Mouse (Mus musculus): Measurements from ENCODE around the gene Traf1. TPM values are rescaled to one million over a fixed set of nuclear protein-coding genes. Genes with fewer than 3 reads are reported as not detected.

Gene Traf1
- total and polyA plus RNA-seq, 2 experiments from 2014 or later = 1.4 to 3.0 TPM

- no peak overlapping the region for H3K4me2 ChIP-seq (ENCODE audit: low read depth, low read length, poor library complexity, severe bottlenecking)
- WGBS = 41% methylated on average over 9 of the region's 9 CpGs
- H3K27me3 ChIP-seq (ENCODE audit: insufficient read depth, low read length) = no peaks in the 10 kb centered on the region
- H3K9ac ChIP-seq (replicated peaks; ENCODE audit: low read length, poor library complexity, severe bottlenecking) = no peak overlapping the region
- DNase-seq (ENCODE audit: low spot score) (peak; percentile 67), ATAC-seq (ENCODE audit: low FRiP score) (no peak)
- TF ChIP-seq CTCF (IDR thresholded peaks at IDR 0.05) = peak; percentile 76
- H3K27ac ChIP-seq (ENCODE audit: low read depth, low read length) = no peak overlapping the region
- H3K36me3 ChIP-seq (ENCODE audit: insufficient read depth, low read length) = no peaks in the 10 kb centered on the region
- no peaks in the 10 kb centered on the region for H3K4me1 ChIP-seq (ENCODE audit: insufficient read depth, low read length)
- H3K4me3 ChIP-seq (ENCODE audit: low read depth, low read length) = no peak overlapping the region
- H3K9me3 ChIP-seq (ENCODE audit: low read length) = no peaks in the 10 kb centered on the region
Observed at GRCm38 (mm10) chr2:34970092-34970750, 8.6 kb upstream of the Traf1 start.

GRCm38 (mm10) chr2:34969166-34969565 lies 7.6 kb upstream of the Traf1 start:
- TF ChIP-seq CTCF (IDR thresholded peaks at IDR 0.05) = no peak
- 60% methylated on average over 7 of the region's 7 CpGs for WGBS
- no peaks in the 10 kb centered on the region for H3K9me3 ChIP-seq (ENCODE audit: low read length)
- no peaks in the 10 kb centered on the region for H3K36me3 ChIP-seq (ENCODE audit: insufficient read depth, low read length)
- H3K4me1 ChIP-seq (ENCODE audit: insufficient read depth, low read length) = no peaks in the 10 kb centered on the region
- no peak overlapping the region for H3K9ac ChIP-seq (replicated peaks; ENCODE audit: low read length, poor library complexity, severe bottlenecking)
- H3K4me3 ChIP-seq (ENCODE audit: low read depth, low read length) = no peak overlapping the region
- no peak overlapping the region for H3K27ac ChIP-seq (ENCODE audit: low read depth, low read length)
- H3K27me3 ChIP-seq (ENCODE audit: insufficient read depth, low read length) = no peaks in the 10 kb centered on the region
- DNase-seq (ENCODE audit: low spot score) (peak; percentile 41), ATAC-seq (ENCODE audit: low FRiP score) (no peak)
- H3K4me2 ChIP-seq (ENCODE audit: low read depth, low read length, poor library complexity, severe bottlenecking) = no peak overlapping the region

GRCm38 (mm10) chr2:34966243-34966934 lies 4.8 kb upstream of the Traf1 start:
- no peak overlapping the region for H3K27ac ChIP-seq (ENCODE audit: low read depth, low read length)
- H3K9ac ChIP-seq (replicated peaks; ENCODE audit: low read length, poor library complexity, severe bottlenecking) = no peak overlapping the region
- TF ChIP-seq CTCF (IDR thresholded peaks at IDR 0.05) = no peak
- WGBS = 95% methylated on average over 8 of the region's 8 CpGs
- H3K9me3 ChIP-seq (ENCODE audit: low read length) = no peaks in the 10 kb centered on the region
- DNase-seq (ENCODE audit: low spot score) (no peak), ATAC-seq (ENCODE audit: low FRiP score) (no peak)
- H3K4me1 ChIP-seq (ENCODE audit: insufficient read depth, low read length) = no peaks in the 10 kb centered on the region
- H3K4me2 ChIP-seq (ENCODE audit: low read depth, low read length, poor library complexity, severe bottlenecking) = no peak overlapping the region
- no peaks in the 10 kb centered on the region for H3K36me3 ChIP-seq (ENCODE audit: insufficient read depth, low read length)
- no peak overlapping the region for H3K4me3 ChIP-seq (ENCODE audit: low read depth, low read length)
- no peaks in the 10 kb centered on the region for H3K27me3 ChIP-seq (ENCODE audit: insufficient read depth, low read length)

- no peak for ATAC-seq (ENCODE audit: low FRiP score)
- WGBS = 63% methylated on average over 8 of the region's 8 CpGs
- H3K4me3 ChIP-seq (ENCODE audit: low read depth, low read length) = no peak overlapping the region
Observed at GRCm38 (mm10) chr2:34965806-34966205, 4.2 kb upstream of the Traf1 start.

GRCm38 (mm10) chr2:34965293-34965692 lies 3.7 kb upstream of the Traf1 start:
- Histone ChIP-seq H3K27ac (ENCODE audit: low read depth, low read length) (no peak overlapping the region), H3K4me1 (ENCODE audit: insufficient read depth, low read length) (no peaks in the 10 kb centered on the region), H3K4me3 (ENCODE audit: low read depth, low read length) (no peak overlapping the region), H3K36me3 (ENCODE audit: insufficient read depth, low read length) (no peaks in the 10 kb centered on the region), H3K9me3 (ENCODE audit: low read length) (no peaks in the 10 kb centered on the region), H3K27me3 (ENCODE audit: insufficient read depth, low read length) (no peaks in the 10 kb centered on the region), H3K9ac (replicated peaks; ENCODE audit: low read length, poor library complexity, severe bottlenecking) (no peak overlapping the region), H3K4me2 (ENCODE audit: low read depth, low read length, poor library complexity, severe bottlenecking) (no peak overlapping the region)
- TF ChIP-seq CTCF (IDR thresholded peaks at IDR 0.05) = no peak
- WGBS = 49% methylated on average over 9 of the region's 9 CpGs
- DNase-seq (ENCODE audit: low spot score) (no peak), ATAC-seq (ENCODE audit: low FRiP score) (no peak)

More at GRCm38 (mm10) chr2:34965806-34966205, 4.2 kb upstream of the Traf1 start:
- no peak; the same call in 1 of the 2 replicates for TF ChIP-seq CTCF (IDR thresholded peaks at IDR 0.05)
- Histone ChIP-seq H3K9ac (replicated peaks; ENCODE audit: low read length, poor library complexity, severe bottlenecking) (no peak overlapping the region), H3K27me3 (ENCODE audit: insufficient read depth, low read length) (no peaks in the 10 kb centered on the region), H3K9me3 (ENCODE audit: low read length) (no peaks in the 10 kb centered on the region), H3K4me2 (ENCODE audit: low read depth, low read length, poor library complexity, severe bottlenecking) (no peak overlapping the region), H3K36me3 (ENCODE audit: insufficient read depth, low read length) (no peaks in the 10 kb centered on the region), H3K4me1 (ENCODE audit: insufficient read depth, low read length) (no peaks in the 10 kb centered on the region), H3K27ac (ENCODE audit: low read depth, low read length) (no peak overlapping the region)
- no peak for DNase-seq (ENCODE audit: low spot score)

GRCm38 (mm10) chr2:34964651-34965050 lies 3.1 kb upstream of the Traf1 start:
- H3K27ac ChIP-seq (ENCODE audit: low read depth, low read length) = no peak overlapping the region
- no peak for ATAC-seq (ENCODE audit: low FRiP score)
- no peak for DNase-seq (ENCODE audit: low spot score)
- no peak overlapping the region for H3K9ac ChIP-seq (replicated peaks; ENCODE audit: low read length, poor library complexity, severe bottlenecking)
- H3K4me3 ChIP-seq (ENCODE audit: low read depth, low read length) = no peak overlapping the region
- no peaks in the 10 kb centered on the region for H3K4me1 ChIP-seq (ENCODE audit: insufficient read depth, low read length)
- H3K27me3 ChIP-seq (ENCODE audit: insufficient read depth, low read length) = no peaks in the 10 kb centered on the region
- no peaks in the 10 kb centered on the region for H3K36me3 ChIP-seq (ENCODE audit: insufficient read depth, low read length)
- TF ChIP-seq CTCF (IDR thresholded peaks at IDR 0.05) = no peak
- no peaks in the 10 kb centered on the region for H3K9me3 ChIP-seq (ENCODE audit: low read length)
- no peak overlapping the region for H3K4me2 ChIP-seq (ENCODE audit: low read depth, low read length, poor library complexity, severe bottlenecking)
- WGBS = 59% methylated on average over 9 of the region's 9 CpGs

Data from midbrain, postnatal 0 days (tissue).